Mouse (Mus musculus) adipocyte (in vitro differentiated cells): ENCODE measurements around the gene Itfg2.

Experiments
- DNase-seq: peaks from one replicate; pipeline ENCODE4 v3.0.0-alpha.2; 2016; ENCODE audit warnings: low spot score

Gene Itfg2

DNA sequence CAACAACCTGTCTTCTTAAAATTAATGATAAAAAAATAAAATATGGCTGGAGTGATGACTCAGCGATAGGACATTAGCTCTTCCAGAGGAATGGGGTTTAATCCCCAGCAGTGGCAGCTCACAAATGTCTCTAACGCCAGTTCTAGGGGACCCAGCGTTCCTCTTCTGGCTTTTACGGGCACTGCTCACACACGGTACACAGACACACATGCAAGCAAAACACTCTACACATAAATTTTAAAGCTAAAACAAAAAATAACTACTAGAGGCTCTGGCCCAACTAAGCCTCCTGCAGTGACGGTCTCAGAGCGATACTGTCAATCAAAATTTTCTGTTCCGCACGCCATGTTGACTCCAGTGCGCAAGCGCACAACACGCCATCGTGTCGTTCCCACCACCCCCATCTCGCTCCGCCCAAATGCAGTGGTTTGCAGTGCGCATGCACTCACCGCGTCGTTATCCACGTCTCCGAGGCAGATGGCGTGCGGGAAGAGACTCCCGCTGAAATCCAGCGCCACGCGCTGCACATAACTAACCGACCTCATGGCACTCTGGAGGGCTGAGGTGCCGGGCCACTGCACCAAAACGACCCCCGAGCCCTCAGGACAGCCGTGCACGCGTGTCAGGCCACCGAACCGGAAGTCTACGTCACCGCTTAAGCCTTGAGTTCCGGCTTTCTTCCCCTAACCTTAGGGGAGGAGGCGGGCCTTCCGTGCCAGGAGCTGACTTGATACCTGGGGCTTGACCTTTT, at the start of gene Itfg2:
Gene Itfg2, minus strand, starts transcription at position 663 of the 751 bp plus-strand sequence.
- DNase-seq: peak; percentile 99

GRCm38 (mm10) chr6:128474112-128474511, 49.4 kb upstream of the Itfg2 start:
- DNase-seq: no peak

DNA sequence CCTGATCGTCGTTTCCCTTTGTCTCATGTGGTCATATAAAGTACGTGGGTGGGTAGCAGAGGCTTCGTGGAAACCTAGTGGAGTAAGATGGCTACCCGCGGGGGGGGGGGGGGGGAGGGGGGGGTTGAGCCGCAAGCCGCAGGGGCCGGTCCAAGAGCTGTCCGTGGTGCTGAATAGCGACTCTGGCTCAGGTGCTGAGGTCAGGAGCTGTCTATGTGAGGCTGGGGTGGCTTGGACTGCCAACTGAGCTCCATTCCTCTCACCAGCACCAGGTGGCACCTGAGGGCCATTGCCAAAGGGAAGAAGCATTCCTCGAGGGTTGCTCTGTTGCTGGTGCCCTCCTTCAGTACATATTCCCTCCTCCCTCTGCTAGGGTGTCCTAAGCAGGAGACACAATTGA, 44.7 kb upstream of the Itfg2 start:
- DNase-seq: peak; percentile 49

DNA sequence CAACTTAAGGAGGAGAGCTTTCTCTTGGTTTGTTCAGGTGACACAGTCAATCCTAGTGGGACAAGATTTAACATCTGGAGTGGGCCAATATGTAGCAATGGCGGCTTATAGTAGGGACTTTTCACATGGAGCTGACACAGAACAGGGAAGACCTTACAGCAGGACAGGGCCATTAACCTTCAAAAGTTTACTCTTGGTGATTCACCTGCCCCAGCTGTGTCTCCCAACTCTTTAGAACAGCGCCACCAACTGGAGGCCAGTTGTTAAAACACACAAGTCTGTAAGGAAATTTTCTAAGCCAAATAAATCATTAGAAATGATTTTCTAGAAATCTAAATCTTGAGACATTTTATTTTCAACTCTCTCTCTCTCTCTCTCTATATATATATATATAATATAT, 42.6 kb upstream of the Itfg2 start:
- no peak for DNase-seq

GRCm38 (mm10) chr6:128466563-128466962, 41.8 kb upstream of the Itfg2 start:
- DNase-seq: no peak

DNA sequence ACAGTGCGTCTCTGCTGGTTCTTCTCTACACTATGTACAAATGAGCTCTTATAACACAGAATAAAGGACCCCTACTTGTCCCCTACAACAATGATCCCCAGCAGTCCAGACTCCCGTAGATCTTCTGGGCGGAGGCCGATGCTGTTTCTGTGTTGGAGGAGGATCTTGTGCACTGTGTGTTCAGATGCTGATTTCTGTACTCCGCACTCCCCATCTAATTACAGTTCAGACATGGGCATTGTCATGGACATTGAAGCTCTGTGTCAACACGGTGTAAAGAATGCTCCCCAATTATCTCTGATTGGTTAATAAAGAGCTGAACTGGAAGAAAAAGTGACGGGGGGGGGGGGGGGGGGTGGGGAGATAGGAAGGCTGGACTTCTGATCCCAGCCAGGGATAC, 41.3 kb upstream of the Itfg2 start:
- no peak for DNase-seq

DNA sequence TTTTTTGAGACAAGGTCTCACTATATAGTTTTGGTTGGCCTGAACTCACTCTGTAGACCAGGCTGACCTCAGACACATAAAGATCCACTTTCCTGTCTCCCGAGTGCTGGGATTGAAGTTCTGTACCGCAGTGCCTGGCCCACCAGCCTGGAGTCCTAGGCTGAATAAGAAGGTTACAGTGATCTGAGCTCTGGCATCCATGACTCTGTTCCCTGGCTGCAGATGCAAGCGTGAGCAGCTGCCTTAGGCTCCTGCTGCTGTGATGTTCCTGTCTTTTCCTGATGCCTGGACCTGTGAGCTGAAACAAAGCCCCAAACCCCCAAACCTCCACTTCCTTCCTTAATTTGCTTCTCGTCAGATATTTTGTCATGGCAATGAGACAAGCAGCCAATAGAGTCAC, 40.3 kb upstream of the Itfg2 start:
- no peak for DNase-seq

DNA sequence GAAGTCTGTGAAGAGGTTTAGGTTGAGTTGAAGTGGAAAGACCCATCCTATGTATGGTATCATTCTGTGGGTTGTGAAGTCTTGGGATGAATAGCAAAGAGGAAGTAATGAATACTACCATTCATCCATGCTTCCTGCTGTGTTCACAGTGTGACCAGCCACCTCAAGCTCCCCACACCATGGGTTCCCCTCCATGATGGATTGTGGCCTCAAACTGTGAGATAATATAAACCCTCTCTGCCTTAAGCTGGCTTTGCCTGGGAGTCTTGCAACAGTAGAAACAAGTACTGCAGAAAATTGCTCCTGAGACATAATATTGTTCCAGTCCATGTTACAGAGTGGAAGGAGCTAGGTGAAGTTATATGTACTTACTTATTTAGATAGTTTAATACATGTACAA, 36.9 kb upstream of the Itfg2 start:
- no peak for DNase-seq

- DNase-seq: no peak
These were observed 36.2 kb upstream of the Itfg2 start for GRCm38 (mm10) chr6:128460729-128461503.

GRCm38 (mm10) chr6:128460321-128460720, 35.6 kb upstream of the Itfg2 start:
- no peak for DNase-seq

GRCm38 (mm10) chr6:128457186-128457585, 32.5 kb upstream of the Itfg2 start:
- DNase-seq: no peak

DNA sequence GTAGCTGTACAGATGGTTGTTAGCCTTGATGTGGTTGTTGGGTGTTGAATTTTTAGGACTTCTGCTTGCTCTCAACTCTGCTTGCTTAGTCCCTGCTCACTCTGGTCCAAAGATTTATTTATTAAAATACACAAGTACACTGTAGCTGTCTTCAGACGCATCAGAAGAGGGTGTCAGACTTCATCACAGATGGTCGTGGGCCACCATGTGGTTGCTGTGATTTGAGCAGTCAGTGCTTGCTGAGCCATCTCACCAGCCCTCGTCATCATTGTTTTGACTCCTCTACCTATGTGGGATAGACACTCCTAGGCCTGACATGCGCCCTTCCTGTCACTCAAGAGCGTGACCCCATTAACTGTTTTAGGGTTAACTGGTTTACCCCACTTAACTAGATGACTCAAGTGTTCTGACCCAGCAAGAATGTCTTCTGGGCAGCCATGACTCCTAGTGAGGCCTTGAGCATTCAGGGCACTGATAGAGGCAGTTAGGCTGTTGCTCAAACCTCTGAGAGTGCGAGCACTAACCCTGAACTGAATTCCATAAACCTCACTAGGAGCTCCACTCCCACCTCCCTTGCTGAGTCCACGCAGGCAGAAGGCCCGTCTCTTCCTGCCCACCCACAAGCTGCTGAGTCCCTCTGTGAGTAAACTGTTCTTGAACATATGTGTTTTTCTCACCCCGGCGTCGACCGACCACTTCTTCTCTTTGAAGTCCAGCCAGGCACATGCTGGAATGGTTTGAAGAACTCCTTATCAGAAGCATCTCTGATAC, 31.3 kb upstream of the Itfg2 start:
- DNase-seq: no peak

GRCm38 (mm10) chr6:128447063-128447462, 22.3 kb upstream of the Itfg2 start:
- DNase-seq: no peak

- peak; percentile 49 for DNase-seq
These were observed 21.2 kb upstream of the Itfg2 start for GRCm38 (mm10) chr6:128445761-128446535.

GRCm38 (mm10) chr6:128440238-128440637, 15.5 kb upstream of the Itfg2 start:
- no peak for DNase-seq

DNA sequence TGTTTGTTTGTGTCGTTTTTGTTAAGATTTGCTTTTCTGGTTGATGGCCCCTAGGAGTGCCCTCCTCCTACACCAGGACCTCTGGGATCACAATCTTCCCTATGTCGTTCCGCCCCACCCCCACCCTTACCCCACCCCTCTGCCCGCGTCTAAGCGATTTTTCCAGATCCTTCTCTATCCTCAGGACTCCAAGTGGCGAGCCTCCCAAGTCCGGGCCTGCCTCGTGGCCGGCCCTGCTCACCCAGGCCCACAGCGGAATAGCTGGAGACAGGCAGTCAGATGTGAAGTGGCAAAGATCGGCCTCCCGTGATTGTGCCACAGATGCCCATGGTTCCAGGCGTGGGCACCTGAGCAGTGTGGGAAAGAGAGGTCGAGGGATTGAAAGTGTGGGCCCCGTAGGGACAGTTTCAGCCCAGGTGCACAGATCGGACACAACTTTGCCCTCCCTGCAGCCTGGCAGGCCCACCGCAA, 14.2 kb upstream of the Itfg2 start:
- no peak for DNase-seq

GRCm38 (mm10) chr6:128438317-128438870, 13.7 kb upstream of the Itfg2 start, which contains the start of gene Fkbp4:
Gene Fkbp4 (minus strand): TSS chr6:128438677.
- DNase-seq: peak; percentile 92

DNA sequence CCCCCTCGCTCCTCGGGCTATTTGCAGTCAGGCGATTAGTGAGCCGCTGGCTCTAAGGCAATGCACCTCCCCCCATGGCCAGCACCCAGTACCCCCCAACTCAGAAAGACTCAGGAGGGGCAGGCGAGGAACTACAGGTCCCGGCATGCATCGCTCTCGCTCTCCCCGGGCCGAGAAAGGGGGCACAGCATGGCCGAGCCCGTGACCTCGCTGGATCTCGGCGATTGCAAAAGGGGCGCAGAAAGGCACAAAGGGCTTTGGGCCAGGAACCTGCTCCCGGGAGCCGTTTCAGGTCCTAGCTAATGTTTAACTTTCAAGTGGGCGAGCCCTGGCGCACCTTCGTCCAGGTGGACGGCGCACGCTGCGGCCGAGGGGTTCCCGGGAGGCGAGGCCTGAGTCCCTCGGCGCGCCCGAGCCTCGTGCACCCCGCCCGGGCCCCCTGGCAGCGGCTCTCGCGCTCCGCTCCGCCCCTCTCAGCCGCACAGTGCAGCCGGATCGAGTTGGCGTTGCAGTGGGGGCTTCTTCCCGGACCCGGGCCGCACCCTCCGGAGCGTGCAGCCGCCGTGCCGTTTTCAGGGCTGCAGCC, 13.1 kb upstream of the Itfg2 start:
- peak; percentile 54 for DNase-seq

GRCm38 (mm10) chr6:128437288-128437687, 12.6 kb upstream of the Itfg2 start:
- no peak for DNase-seq

GRCm38 (mm10) chr6:128436356-128437005, 11.8 kb upstream of the Itfg2 start:
- no peak for DNase-seq
